Comparison of ENCODE assay signal across 16 mouse cellular contexts in the genomic region with DNA sequence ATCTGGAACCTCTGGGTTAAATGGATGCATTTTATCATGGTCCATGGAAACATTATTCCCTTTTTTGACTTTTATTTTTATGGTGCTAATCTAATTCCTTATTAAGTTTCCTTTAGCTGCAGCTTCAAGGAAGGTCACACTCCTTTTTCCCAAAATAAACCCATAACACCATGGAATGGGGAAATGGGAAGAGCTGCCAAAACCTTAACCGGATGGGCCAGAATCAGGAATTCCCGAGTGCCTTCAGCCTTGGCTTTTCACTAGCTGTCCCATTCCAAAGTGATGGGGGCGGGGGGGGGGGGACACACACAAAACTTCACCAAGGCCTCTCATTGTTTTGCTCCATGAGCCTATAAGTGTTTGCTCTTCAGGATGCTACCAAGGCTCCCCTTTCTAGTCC.
DNase-seq lines count a peak whose midpoint lies in the region; ATAC-seq and TF ChIP-seq lines count a peak whose summit lies in the region.
"Had no signal": no experiment of that assay in that cellular context is flagged by ENCODE, and none has a peak within 500 bp of the region (broad histone marks: within the 10 kb centered on the region; RNA-seq: fewer than 3 reads in every experiment).

No protein-coding gene starts in this region.

- WGBS in heart, adult 2 months, result 17% methylated on average over 3 of the region's 3 CpGs
- 74% methylated on average over 3 of the region's 3 CpGs for WGBS in heart, embryonic 10.5 days
- 68% methylated on average over 3 of the region's 3 CpGs for WGBS in lung, embryonic 14.5 days
- 44% methylated on average over 3 of the region's 3 CpGs for WGBS in heart, postnatal 0 days

- no peak overlapping the region for H3K4me3 ChIP-seq in heart, adult 2 months
- H3K4me3 ChIP-seq in heart, embryonic 10.5 days, result no peak overlapping the region
- H3K4me3 ChIP-seq in lung, embryonic 14.5 days (ENCODE audit: low read depth, low read length), result no peak overlapping the region
- no peak overlapping the region for H3K4me3 ChIP-seq in heart, postnatal 0 days (ENCODE audit: low read depth, low read length)
- H3K4me3 ChIP-seq: erythroblast, embryonic 14.5 days; intestine, embryonic 15.5 days; neural tube, embryonic 13.5 days; stomach, embryonic 15.5 days had no signal

- peaks cover 34% of the 10 kb centered on the region for H3K4me1 ChIP-seq in heart, adult 2 months (ENCODE audit: control insufficient read depth, insufficient read depth, low read length)
- H3K4me1 ChIP-seq in heart, embryonic 10.5 days, result 0 out of 2 replicates have a peak, but pooled peaks cover 9% of the 10 kb centered on the region
- H3K4me1 ChIP-seq in lung, embryonic 14.5 days (ENCODE audit: insufficient read depth), result no peaks in the 10 kb centered on the region
- peaks cover 35% of the 10 kb centered on the region for H3K4me1 ChIP-seq in heart, postnatal 0 days (ENCODE audit: control insufficient read depth, insufficient read depth)
- H3K4me1 ChIP-seq: intestine, embryonic 15.5 days; neural tube, embryonic 13.5 days; stomach, embryonic 15.5 days had no signal

- peaks cover 16% of the 10 kb centered on the region for H3K36me3 ChIP-seq in heart, adult 2 months (ENCODE audit: control insufficient read depth, insufficient read depth, low read length)
- H3K36me3 ChIP-seq in heart, embryonic 10.5 days, result no peaks in the 10 kb centered on the region
- no peaks in the 10 kb centered on the region for H3K36me3 ChIP-seq in lung, embryonic 14.5 days (ENCODE audit: insufficient read depth)
- H3K36me3 ChIP-seq in heart, postnatal 0 days (replicated peaks; ENCODE audit: control insufficient read depth, insufficient read depth, low read length), result no peaks in the 10 kb centered on the region
- H3K36me3 ChIP-seq: G1E; intestine, embryonic 15.5 days; neural tube, embryonic 13.5 days; stomach, embryonic 15.5 days had no signal

- peak overlapping the region; percentile 64 for H3K27ac ChIP-seq in heart, adult 2 months
- no peak overlapping the region for H3K27ac ChIP-seq in heart, embryonic 10.5 days
- H3K27ac ChIP-seq in lung, embryonic 14.5 days (ENCODE audit: low read depth), result no peak overlapping the region
- 0 out of 2 replicates have a peak overlapping the region, but pooled peaks have one; percentile 8 for H3K27ac ChIP-seq in heart, postnatal 0 days (ENCODE audit: low read depth)
- H3K27ac ChIP-seq: intestine, embryonic 15.5 days; neural tube, embryonic 13.5 days; stomach, embryonic 15.5 days had no signal

- no peaks in the 10 kb centered on the region for H3K27me3 ChIP-seq in heart, adult 2 months (ENCODE audit: control insufficient read depth, insufficient read depth, low read length)
- no peaks in the 10 kb centered on the region for H3K27me3 ChIP-seq in heart, embryonic 10.5 days (ENCODE audit: insufficient read depth, poor library complexity, severe bottlenecking)
- H3K27me3 ChIP-seq in lung, embryonic 14.5 days (ENCODE audit: insufficient read depth, low read length), result no peaks in the 10 kb centered on the region
- H3K27me3 ChIP-seq in heart, postnatal 0 days (ENCODE audit: control insufficient read depth, insufficient read depth, low read length), result no peaks in the 10 kb centered on the region
- H3K27me3 ChIP-seq: intestine, embryonic 15.5 days; neural tube, embryonic 13.5 days; stomach, embryonic 15.5 days had no signal

- H3K9me3 ChIP-seq in heart, embryonic 10.5 days, result no peaks in the 10 kb centered on the region
- H3K9me3 ChIP-seq in lung, embryonic 14.5 days (ENCODE audit: low read depth, low read length), result no peaks in the 10 kb centered on the region
- H3K9me3 ChIP-seq in heart, postnatal 0 days (replicated peaks; ENCODE audit: control insufficient read depth, low read length), result no peaks in the 10 kb centered on the region
- H3K9me3 ChIP-seq: intestine, embryonic 15.5 days; neural tube, embryonic 13.5 days; stomach, embryonic 15.5 days had no signal

- H3K4me2 ChIP-seq in lung, embryonic 14.5 days, result no peak overlapping the region
- no peak overlapping the region for H3K4me2 ChIP-seq in heart, postnatal 0 days (ENCODE audit: low read depth, low read length)
- H3K4me2 ChIP-seq: intestine, embryonic 15.5 days; neural tube, embryonic 13.5 days; stomach, embryonic 15.5 days had no signal

- intact Hi-C loops in heart, adult 2 months (cut with DNase I), result loop anchor here (1.0 to 5.0 kb wide), 2 partner anchors 26 to 35 kb away; no protein-coding TSS in a partner anchor
- intact Hi-C loops in left cerebral cortex, postnatal 10 days (cut with DNase I), result no loop called here

- no peaks in the 10 kb centered on the region for H3K79me2 ChIP-seq in heart, adult 2 months (replicated peaks; ENCODE audit: control insufficient read depth, insufficient read depth, low read length)

- 0 out of 2 replicates have a peak, but pooled peaks have one; percentile 40 for TF ChIP-seq EP300 in heart, adult 2 months (IDR thresholded peaks at IDR 0.05; ENCODE audit: insufficient read depth, low read depth, low read length)
- no peak for TF ChIP-seq EP300 in heart, postnatal 0 days (IDR thresholded peaks at IDR 0.05; ENCODE audit: low read depth)

- TF ChIP-seq POLR2A in heart, adult 2 months (IDR thresholded peaks at IDR 0.05; ENCODE audit: insufficient read depth, low read depth, low read length), result no peak

- H3K9ac ChIP-seq in heart, adult 2 months (ENCODE audit: low read depth, low read length), result no peak overlapping the region
- H3K9ac ChIP-seq in lung, embryonic 14.5 days, result no peak overlapping the region
- no peak overlapping the region for H3K9ac ChIP-seq in heart, postnatal 0 days (replicated peaks; ENCODE audit: low read depth, low read length)
- H3K9ac ChIP-seq: intestine, embryonic 15.5 days; neural tube, embryonic 13.5 days; stomach, embryonic 15.5 days had no signal

- TF ChIP-seq CTCF in heart, adult 2 months (IDR thresholded peaks at IDR 0.05), result no peak
- no peak for TF ChIP-seq CTCF in lung, embryonic 14.5 days (IDR thresholded peaks at IDR 0.05; ENCODE audit: low read depth)
- TF ChIP-seq CTCF in heart, postnatal 0 days (IDR thresholded peaks at IDR 0.05; ENCODE audit: low read depth), result no peak

- no peak for ATAC-seq in lung, embryonic 14.5 days (ENCODE audit: insufficient read depth)
- no peak for ATAC-seq in heart, postnatal 0 days (ENCODE audit: insufficient read depth, low read depth)
- ATAC-seq: forebrain, embryonic 16.5 days; intestine, embryonic 15.5 days had no signal

- peak in 1 of 2 experiments; percentile 71 for DNase-seq in heart, adult 2 months
- no peak for DNase-seq in heart, embryonic 10.5 days (ENCODE audit: low spot score)
- DNase-seq in lung, embryonic 14.5 days, result peak; percentile 39
- no peak for DNase-seq in lung, postnatal 4 days
- DNase-seq in heart, postnatal 0 days (ENCODE audit: low spot score), result no peak
- DNase-seq in mesoderm, embryonic 11.5 days (ENCODE audit: low read depth, low spot score), result peak; percentile 54
- DNase-seq in left cerebral cortex, postnatal 10 days (ENCODE audit: extremely low spot score in 1 of 2, low spot score in 2 of 2), result no peak
- DNase-seq: adrenal gland, postnatal 25 days; cerebellum, adult 9-11 months; lung, adult 2 months had no signal

Comparison
In these comparisons a context has a peak if more than half of its experiments do, and no peak if none do; other contexts are left out.
1. DNase-seq: peak in lung, embryonic 14.5 days (single experiment) and mesoderm, embryonic 11.5 days (single experiment); none in heart, embryonic 10.5 days (single experiment), lung, postnatal 4 days (0 of 2), heart, postnatal 0 days (single experiment) and left cerebral cortex, postnatal 10 days (0 of 2).
2. H3K27ac ChIP-seq: peak in heart, adult 2 months (single experiment) and heart, postnatal 0 days (single experiment); none in heart, embryonic 10.5 days (single experiment) and lung, embryonic 14.5 days (single experiment).